Mouse (Mus musculus) stomach, postnatal 0 days (tissue): ENCODE results near the gene Rcor1.

Experiments used
- CTCF ChIP-seq: IDR thresholded peaks from 2 replicates; pipeline ENCODE4 v1.5.1; 2016; ENCODE audit warnings: antibody characterized with exemption, low read depth, mild to moderate bottlenecking, moderate library complexity
- EP300 ChIP-seq: optimal IDR thresholded peaks from 2 replicates; pipeline ENCODE3; 2016; ENCODE audit warnings: antibody characterized with exemption

DNA sequence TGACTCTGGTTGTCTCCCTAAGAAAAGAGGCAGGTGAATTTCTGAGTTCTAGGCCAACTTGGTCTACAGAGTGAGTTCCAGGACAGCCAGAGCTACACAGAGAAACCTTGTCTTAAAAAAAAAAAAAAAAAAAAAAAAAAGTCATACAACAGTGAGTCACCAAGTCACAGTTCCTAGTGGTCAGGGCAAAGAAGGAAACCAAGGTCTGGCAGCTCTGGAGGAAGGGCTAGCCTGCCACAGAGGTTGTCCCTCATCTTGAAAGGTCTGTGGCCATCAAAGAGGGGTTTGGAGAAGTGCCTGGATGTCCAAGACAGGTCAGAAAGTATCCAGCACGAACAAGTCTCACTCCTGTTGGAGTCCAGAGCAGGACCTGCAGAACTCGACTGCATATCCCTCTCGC is 22.3 kb upstream of the Rcor1 start:
- TF ChIP-seq CTCF (no peak), EP300 (no peak)
